Mouse (Mus musculus) MEL (cell line): ENCODE data around the gene Dnm2. TPM values are rescaled to one million over a fixed set of nuclear protein-coding genes. Genes with fewer than 3 reads are reported as not detected.
A peak's percentile ranks its signal among the peaks of the same experiment; 100 is the strongest.

ENCODE experiments used
- DNase-seq: peaks from one replicate; pipeline ENCODE4 v3.0.0; 2011; ENCODE audit warnings: low read depth, low spot score
- H3K27ac ChIP-seq: 2 replicates; pipeline ENCODE4 v1.5.1; 2012; ENCODE audit warnings: low read depth, mild to moderate bottlenecking, control low read depth, low read length, moderate library complexity; ENCODE audit not compliant: control insufficient read depth
- H3K27me3 ChIP-seq, 2 experiments: fragments of 150-350 bp in 1 of 2; sonication (generic) in 1 of 2; 2 replicates each; pipeline ENCODE4 v1.6.1; 2012; ENCODE audit warnings: low read length in 2 of 2, mild to moderate bottlenecking in 2 of 2, improper control_type of control experiment in 1 of 2, moderate library complexity in 1 of 2; ENCODE audit not compliant: insufficient read depth in 2 of 2, control insufficient read depth in 1 of 2
- H3K36me3 ChIP-seq, 2 experiments: 2 replicates each; pipeline ENCODE4 v1.6.1; 2012 to 2014; ENCODE audit warnings: low read length in 2 of 2, improper control_type of control experiment in 1 of 2, inconsistent platforms in 1 of 2, mild to moderate bottlenecking in 1 of 2; ENCODE audit not compliant: insufficient read depth in 2 of 2, control insufficient read depth in 1 of 2
- H3K4me1 ChIP-seq, 2 experiments: fragments of 150-350 bp in 1 of 2; sonication (generic) in 1 of 2; 2 replicates each; pipeline ENCODE4 v1.6.1; 2012; ENCODE audit warnings: low read length in 2 of 2, improper control_type of control experiment in 1 of 2, mild to moderate bottlenecking in 1 of 2; ENCODE audit not compliant: insufficient read depth in 2 of 2, control insufficient read depth in 1 of 2
- H3K4me3 ChIP-seq, 2 experiments: fragments of 150-350 bp in 1 of 2; sonication (generic) in 1 of 2; 2 replicates each; pipeline ENCODE4 v1.5.1; 2012; ENCODE audit warnings: low read depth in 2 of 2, low read length in 2 of 2, mild to moderate bottlenecking in 2 of 2, moderate library complexity in 2 of 2, control low read depth in 1 of 2, improper control_type of control experiment in 1 of 2; ENCODE audit not compliant: control insufficient read depth in 1 of 2, insufficient read depth in 1 of 2
- H3K79me2 ChIP-seq: 2 replicates; pipeline ENCODE4 v1.6.1; 2012; ENCODE audit warnings: mild to moderate bottlenecking, low read length, moderate library complexity; ENCODE audit not compliant: control insufficient read depth, poor library complexity, insufficient read depth
- H3K9ac ChIP-seq: 2 replicates; pipeline ENCODE4 v1.6.1; 2012; ENCODE audit warnings: low read depth, mild to moderate bottlenecking, control low read depth, low read length, moderate library complexity; ENCODE audit not compliant: control insufficient read depth, poor library complexity, severe bottlenecking
- H3K9me3 ChIP-seq: fragments of 150-350 bp; sonication (generic); replicated peaks from 2 replicates; pipeline ENCODE4 v1.6.1; 2012; ENCODE audit warnings: mild to moderate bottlenecking, low read length, improper control_type of control experiment, moderate library complexity; ENCODE audit not compliant: insufficient read depth
- BHLHE40 ChIP-seq: IDR thresholded peaks from 2 replicates; pipeline ENCODE4 v1.6.1; 2012; ENCODE audit warnings: low read depth, mild to moderate bottlenecking, inconsistent platforms, low read length, improper control_type of control experiment, borderline replicate concordance
- CTCF ChIP-seq, 3 experiments: IDR thresholded peaks in 2 of 3; conservative IDR thresholded peaks in 1 of 3; 2 replicates each; pipeline ENCODE4 v1.5.1; 2011 to 2012; ENCODE audit warnings: low read length in 3 of 3, low read depth in 2 of 3, mild to moderate bottlenecking in 2 of 3, improper control_type of control experiment in 1 of 3, inconsistent platforms in 1 of 3, mixed read lengths in 1 of 3, moderate library complexity in 1 of 3; ENCODE audit not compliant: control insufficient read depth in 1 of 3, insufficient read depth in 1 of 3, poor library complexity in 1 of 3, severe bottlenecking in 1 of 3
- EP300 ChIP-seq, 2 experiments: IDR thresholded peaks; 2 replicates each; pipeline ENCODE4 v1.6.1; 2011; ENCODE audit warnings: improper control_type of control experiment in 2 of 2, low read length in 2 of 2, low read depth in 1 of 2, mild to moderate bottlenecking in 1 of 2
- MAX ChIP-seq: IDR thresholded peaks from 2 replicates; pipeline ENCODE4 v1.6.1; 2011; ENCODE audit warnings: low read length, improper control_type of control experiment
- MAZ ChIP-seq: IDR thresholded peaks from 2 replicates; pipeline ENCODE4 v1.6.1; 2012; ENCODE audit warnings: low read depth, mild to moderate bottlenecking, inconsistent platforms, low read length, improper control_type of control experiment
- MXI1 ChIP-seq: IDR thresholded peaks from 2 replicates; pipeline ENCODE4 v1.6.1; 2011; ENCODE audit warnings: mild to moderate bottlenecking, low read depth, low read length, improper control_type of control experiment
- NRF1 ChIP-seq: IDR thresholded peaks from 2 replicates; pipeline ENCODE4 v1.6.1; 2014; ENCODE audit warnings: low read depth, mild to moderate bottlenecking, inconsistent platforms, low read length, improper control_type of control experiment, moderate library complexity; ENCODE audit not compliant: poor library complexity, insufficient read depth, severe bottlenecking
- POLR2A ChIP-seq, 2 experiments: IDR thresholded peaks; 2 replicates each; pipeline ENCODE4 v1.6.1; 2011 to 2012; ENCODE audit warnings: low read length in 2 of 2, mild to moderate bottlenecking in 2 of 2, control low read depth in 1 of 2, improper control_type of control experiment in 1 of 2, low read depth in 1 of 2, moderate library complexity in 1 of 2; ENCODE audit not compliant: control insufficient read depth in 1 of 2, insufficient read depth in 1 of 2, poor library complexity in 1 of 2
- POLR2AphosphoS2 ChIP-seq: IDR thresholded peaks from 2 replicates; pipeline ENCODE4 v1.6.1; 2011; ENCODE audit warnings: low read length, improper control_type of control experiment
- RAD21 ChIP-seq: IDR thresholded peaks from 2 replicates; pipeline ENCODE4 v1.6.1; 2011; ENCODE audit warnings: mild to moderate bottlenecking, low read depth, low read length, improper control_type of control experiment
- SMC3 ChIP-seq: IDR thresholded peaks from 2 replicates; pipeline ENCODE4 v1.6.1; 2011; ENCODE audit warnings: low read depth, low read length, improper control_type of control experiment
- TAL1 ChIP-seq: IDR thresholded peaks from 2 replicates; pipeline ENCODE4 v1.6.1; 2012; ENCODE audit warnings: mild to moderate bottlenecking, inconsistent platforms, low read length, moderate library complexity, mixed read lengths
- TBP ChIP-seq: IDR thresholded peaks from 2 replicates; pipeline ENCODE4 v1.8.0; 2011; ENCODE audit warnings: low read depth, low read length, improper control_type of control experiment
- TCF12 ChIP-seq: IDR thresholded peaks from 2 replicates; pipeline ENCODE4 v1.6.1; 2014; ENCODE audit warnings: low read depth, mild to moderate bottlenecking, inconsistent platforms, low read length, improper control_type of control experiment, moderate library complexity
- UBTF ChIP-seq: IDR thresholded peaks from 2 replicates; pipeline ENCODE4 v1.6.1; 2012; ENCODE audit warnings: low read depth, mild to moderate bottlenecking, inconsistent platforms, low read length, improper control_type of control experiment, moderate library complexity, borderline replicate concordance; ENCODE audit not compliant: insufficient read depth
- USF1 ChIP-seq: IDR thresholded peaks from 2 replicates; pipeline ENCODE4 v1.6.1; 2014; ENCODE audit warnings: low read depth, mild to moderate bottlenecking, inconsistent platforms, low read length, improper control_type of control experiment, moderate library complexity
- USF2 ChIP-seq, 2 experiments: IDR thresholded peaks; 2 replicates each; pipeline ENCODE4 v1.6.1; 2011 to 2012; ENCODE audit warnings: improper control_type of control experiment in 2 of 2, low read length in 2 of 2, borderline replicate concordance in 1 of 2, inconsistent platforms in 1 of 2, low read depth in 1 of 2, mild to moderate bottlenecking in 1 of 2; ENCODE audit not compliant: insufficient read depth in 1 of 2
- polyA plus RNA-seq, 2 experiments: library from polyadenylated mRNA; stranded (reverse) in 1 of 2; unstranded in 1 of 2; fragments of >175 nt in 1 of 2; fragments of >200 nt in 1 of 2; gene quantifications; 2 replicates each; pipeline versions ENCODE4 v1.2.1 to v1.2.4; 2012; ENCODE audit warnings: low replicate concordance in 2 of 2, low read depth in 1 of 2; ENCODE audit not compliant: insufficient read length in 2 of 2, insufficient read depth in 1 of 2, missing spikeins in 1 of 2
- total RNA-seq: library from RNA; depleted of rRNA; stranded (reverse); fragments of 300-350 nt; gene quantifications from 2 replicates; pipeline ENCODE4 v1.2.3, GENCODE M21; 2012

Dnm2 gene
- total and polyA plus RNA-seq, 3 experiments, result 117 to 832 (median 237) TPM

- peak; percentile 56; the same call in 1 of the 2 replicates for TF ChIP-seq TCF12
- TF ChIP-seq MXI1, result peak; percentile 90
- no peak for TF ChIP-seq UBTF
- TF ChIP-seq TAL1, result no peak
- peak; percentile 92 for TF ChIP-seq TBP
- peak; percentile 89 for TF ChIP-seq NRF1
- no peak; the same call in none of the 2 replicates for TF ChIP-seq POLR2AphosphoS2
- no peak for TF ChIP-seq USF2 (IDR thresholded peaks at IDR 0.05; ENCODE audit: borderline replicate concordance in 1 of 2, insufficient read depth in 1 of 2, low read depth in 1 of 2, low read length in 2 of 2)
- peak; percentile 98 for TF ChIP-seq MAZ
- no peak; the same call in none of the 2 replicates for TF ChIP-seq RAD21
- TF ChIP-seq, all 39 proteins: peak for 20
These were observed 121.4 kb downstream of the Dnm2 start (continued) for GRCm38 (mm10) chr9:21545916-21546788.

GRCm38 (mm10) chr9:21546789-21547074 is 122.0 kb downstream of the Dnm2 start, which contains the start of gene Carm1:
Gene Carm1, plus strand, starts transcription at chr9:21546894.
- no peaks in the 10 kb centered on the region for H3K9me3 ChIP-seq
- H3K27me3 ChIP-seq, result no peaks in the 10 kb centered on the region
- peaks cover 20 to 23% of the 10 kb centered on the region in 2 experiments for H3K36me3 ChIP-seq
- peaks cover 15 to 17% of the 10 kb centered on the region in 2 experiments for H3K4me1 ChIP-seq
- H3K27ac ChIP-seq, result peak within 1 kb of the TSS; percentile 69
- DNase-seq, result no peak
- peak within 1 kb of the TSS; percentile 84 to 95 for H3K4me3 ChIP-seq
- TF ChIP-seq POLR2A (IDR thresholded peaks at IDR 0.05; ENCODE audit: control insufficient read depth in 1 of 2, insufficient read depth in 1 of 2, low read depth in 1 of 2, low read length in 2 of 2, poor library complexity in 1 of 2) (peak in 1 of 2 experiments; percentile 92; a peak in 1 of 4 replicates), RAD21 (peak; percentile 50; the same call in 1 of the 2 replicates), MAZ (peak; percentile 50; the same call in 1 of the 2 replicates), SMC3 (peak; percentile 61), EP300 (IDR thresholded peaks at IDR 0.05; ENCODE audit: low read depth in 1 of 2, low read length in 2 of 2) (no peak), MAX (peak; percentile 2; the same call in 1 of the 2 replicates), USF1 (no peak), BHLHE40 (peak; percentile 54; the same call in 1 of the 2 replicates), CTCF (IDR thresholded peaks at IDR 0.05 in 2 of 3, conservative IDR thresholded peaks at IDR 0.05 in 1 of 3; ENCODE audit: control insufficient read depth in 1 of 3, insufficient read depth in 1 of 3, low read depth in 2 of 3, low read length in 3 of 3, poor library complexity in 1 of 3, severe bottlenecking in 1 of 3) (peak in 1 of 3 experiments; percentile 100; a peak in 2 of 6 replicates)
- H3K9ac ChIP-seq, result peak within 1 kb of the TSS; percentile 94
- peaks cover 46% of the 10 kb centered on the region for H3K79me2 ChIP-seq
